Mouse (Mus musculus): ENCODE measurements at regions not wholly inside any gene's neighbourhood (a gene's known extent, or its start where the extent isn't known, plus 50 kb on each side); places are given as distances from the start of the nearest gene placed in this dataset.

DNA sequence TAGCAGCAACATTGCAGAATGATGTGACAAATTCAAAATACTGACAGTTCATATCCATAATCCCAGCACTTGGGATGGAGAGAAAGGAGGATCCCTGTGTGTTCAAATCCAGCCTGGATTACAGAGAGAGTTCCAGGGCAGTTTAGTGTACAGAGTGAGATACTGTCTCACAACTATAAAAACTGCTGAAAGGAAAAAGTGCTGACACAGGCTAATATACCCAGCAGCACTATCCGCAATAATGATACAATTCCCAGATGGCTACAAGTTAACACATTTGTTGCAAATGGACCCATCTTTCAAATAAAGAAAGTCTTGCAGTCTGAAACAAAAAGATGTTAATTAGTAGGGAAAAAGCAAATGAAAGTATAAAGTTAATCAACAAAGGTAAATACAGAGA is 510.9 kb downstream of the Synb start:
- no peak for DNase-seq

DNA sequence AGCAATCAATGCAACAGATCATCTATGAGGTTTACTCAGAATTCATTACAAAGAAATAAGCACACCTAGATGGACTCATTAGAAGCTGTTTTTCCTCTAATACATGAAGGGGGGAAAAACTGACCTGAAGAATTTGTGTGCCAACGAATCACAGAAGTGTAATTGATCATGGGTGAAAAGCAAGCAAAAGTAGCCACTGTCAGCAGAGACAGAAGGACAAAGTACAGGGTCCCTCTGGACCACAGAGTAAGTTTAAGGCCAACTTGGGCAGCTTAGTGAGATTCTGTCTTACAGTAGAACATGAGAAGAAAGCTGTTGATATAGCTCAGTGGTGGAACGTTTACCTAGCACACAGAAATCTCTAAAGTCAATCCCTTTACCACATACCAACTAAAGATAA is 523.7 kb downstream of the Synb start:
- no peak for DNase-seq

DNA sequence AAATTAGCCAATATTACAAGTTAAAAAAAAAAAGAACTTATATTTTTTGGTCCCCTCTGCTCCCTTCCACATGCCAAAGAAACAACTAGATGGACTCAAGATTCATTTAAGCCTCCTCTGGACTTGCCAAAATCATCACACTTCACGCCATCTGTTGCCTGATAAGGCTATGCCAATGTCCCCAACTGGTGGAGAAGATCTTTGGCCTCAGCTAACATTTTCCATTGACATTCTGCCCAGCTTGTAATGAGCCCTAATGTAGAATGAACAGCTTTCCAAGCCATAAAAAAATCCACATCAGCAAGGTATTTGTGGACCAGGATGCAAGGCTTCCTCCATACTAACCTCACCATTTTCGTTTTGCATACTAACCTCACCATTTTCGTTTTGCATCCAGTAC is 531.2 kb downstream of the Synb start:
- DNase-seq: peak; percentile 56

DNA sequence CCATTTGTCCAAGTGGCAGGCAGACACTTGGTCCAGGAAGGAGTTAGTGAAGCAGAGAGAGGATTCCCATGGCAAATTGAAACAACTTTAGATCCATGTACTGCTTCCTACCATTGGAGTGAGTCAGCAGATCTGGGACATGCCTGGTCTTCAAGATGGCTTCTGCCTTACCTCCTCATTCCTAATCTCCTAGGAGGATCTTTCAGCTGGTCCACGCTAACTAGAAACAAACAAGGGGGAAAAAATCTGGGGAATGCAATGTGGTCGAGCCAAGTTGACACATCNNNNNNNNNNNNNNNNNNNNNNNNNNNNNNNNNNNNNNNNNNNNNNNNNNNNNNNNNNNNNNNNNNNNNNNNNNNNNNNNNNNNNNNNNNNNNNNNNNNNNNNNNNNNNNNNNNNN is 549.4 kb downstream of the Synb start:
- DNase-seq: no peak

DNA sequence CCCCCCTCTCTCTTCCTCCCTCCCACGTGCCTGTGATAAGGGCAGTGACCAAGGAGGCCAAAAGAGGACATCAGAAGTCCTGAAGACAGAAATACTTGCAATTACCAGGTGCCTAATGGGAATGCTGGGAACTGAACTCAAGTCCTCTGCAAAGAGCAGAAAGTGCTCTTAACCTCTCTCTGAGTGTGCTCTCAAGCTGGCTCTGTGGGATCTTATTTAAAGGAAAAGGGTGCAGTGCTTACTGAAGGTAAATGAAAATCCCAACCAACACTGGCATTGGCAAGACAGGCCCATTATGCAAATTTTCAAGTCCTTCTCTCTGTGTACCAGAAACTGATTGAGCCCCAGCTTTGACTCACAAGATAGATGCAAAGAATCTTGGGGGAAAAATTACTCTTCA is 555.6 kb downstream of the Synb start:
- no peak for DNase-seq

DNA sequence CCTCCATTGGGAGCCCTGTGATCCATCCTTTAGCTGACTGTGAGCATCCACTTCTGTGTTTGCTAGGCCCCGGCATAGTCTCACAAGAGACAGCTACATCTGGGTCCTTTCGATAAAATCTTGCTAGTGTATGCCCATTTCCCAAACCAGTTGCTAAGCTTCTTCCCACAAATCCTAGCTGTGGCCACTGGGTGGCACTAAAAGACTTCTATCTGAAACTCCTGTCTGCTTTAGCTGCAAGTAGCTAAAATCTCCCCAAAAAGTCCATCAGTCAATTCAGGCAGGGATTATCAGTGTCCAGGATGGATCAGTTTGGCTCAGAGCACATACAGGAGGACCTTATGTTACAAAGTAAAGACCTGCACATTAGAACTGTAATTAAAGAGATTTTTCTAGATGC is 558.3 kb downstream of the Synb start:
- peak; percentile 79 for DNase-seq

DNA sequence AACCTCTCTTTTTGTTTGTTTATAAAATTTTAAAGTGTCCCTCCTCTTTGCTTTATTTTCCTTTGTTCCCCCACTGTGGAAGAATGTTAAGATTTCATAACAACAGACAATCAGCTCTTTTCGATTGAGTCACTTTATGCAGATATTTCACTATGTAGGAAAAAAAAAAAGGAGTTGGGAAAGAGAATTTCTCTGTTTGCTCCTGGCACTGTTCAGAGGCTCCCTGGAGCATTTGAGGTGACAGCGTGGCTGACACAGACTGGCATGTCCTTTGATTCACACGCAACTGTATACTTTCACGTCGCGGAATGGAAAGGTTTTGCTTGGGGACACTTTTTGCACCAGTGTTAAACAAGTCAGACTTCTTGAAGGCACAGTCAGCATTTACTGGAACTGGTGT is 572.9 kb downstream of the Synb start:
- no peak for DNase-seq

DNA sequence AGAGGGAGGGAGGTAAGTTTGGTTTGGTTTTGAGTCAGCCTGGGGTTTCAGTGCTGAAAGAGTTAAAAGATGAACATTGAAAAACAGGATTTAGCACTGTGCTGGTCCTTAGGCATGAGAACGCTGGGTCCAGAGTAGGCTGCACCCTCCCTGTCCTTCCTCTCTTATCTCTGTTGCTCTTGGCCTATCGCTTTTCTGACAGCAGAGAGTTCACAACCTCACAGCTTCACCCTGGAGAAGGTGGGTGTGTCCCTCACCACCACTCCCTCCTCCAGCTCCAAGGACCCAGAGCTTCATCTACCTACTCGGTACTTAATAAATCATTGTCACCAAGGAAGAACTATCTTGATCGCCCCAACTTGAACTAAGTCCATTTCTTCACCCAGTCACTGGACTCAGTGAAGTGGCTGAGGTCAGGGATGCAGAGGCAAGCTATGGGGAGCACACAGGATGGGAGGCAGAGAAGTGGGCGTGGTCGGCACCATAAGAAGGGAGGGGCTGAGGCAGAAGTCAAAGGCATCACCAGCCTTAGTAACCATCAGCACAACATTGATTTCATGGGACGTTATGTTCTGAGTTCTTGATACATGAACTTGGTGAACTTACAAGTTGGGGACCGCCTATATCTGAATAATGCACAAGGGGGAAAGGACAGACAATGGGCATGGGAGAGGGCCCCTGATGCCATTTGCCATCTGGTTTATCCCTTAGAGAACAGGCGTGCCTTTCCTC is 574.5 kb downstream of the Synb start:
- DNase-seq: no peak

DNA sequence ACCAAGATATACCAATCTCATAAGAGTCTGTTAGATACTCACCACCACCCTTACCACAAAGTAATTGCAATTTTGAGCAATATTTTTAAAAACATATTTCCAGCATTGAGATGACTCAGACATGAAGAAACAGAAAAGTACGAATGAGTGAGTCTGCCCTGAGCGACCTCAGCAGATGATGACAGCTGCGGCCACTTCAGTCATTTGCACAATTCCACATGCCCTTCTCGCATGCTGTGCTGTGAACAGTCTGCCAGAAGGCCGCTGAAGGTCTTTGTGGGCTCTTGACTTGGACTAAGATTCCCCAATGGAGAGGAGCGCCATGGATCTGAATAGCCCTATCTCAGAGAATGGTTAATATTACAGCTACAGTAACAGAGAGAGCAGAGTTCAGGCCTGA is 575.3 kb downstream of the Synb start:
- no peak for DNase-seq
